Mouse (Mus musculus): Measurements from ENCODE around the gene Cfdp1. TPM values are rescaled to one million over a fixed set of nuclear protein-coding genes. Genes with fewer than 3 reads are reported as not detected.

Cfdp1 gene
- polyA plus RNA-seq (2012; rRNA removed): 60.8 and 65.0 TPM in 2 replicates

GRCm38 (mm10) chr8:111853861-111854501 is at the start of gene Cfdp1:
Gene Cfdp1, minus strand, starts transcription at chr8:111854291.

DNA sequence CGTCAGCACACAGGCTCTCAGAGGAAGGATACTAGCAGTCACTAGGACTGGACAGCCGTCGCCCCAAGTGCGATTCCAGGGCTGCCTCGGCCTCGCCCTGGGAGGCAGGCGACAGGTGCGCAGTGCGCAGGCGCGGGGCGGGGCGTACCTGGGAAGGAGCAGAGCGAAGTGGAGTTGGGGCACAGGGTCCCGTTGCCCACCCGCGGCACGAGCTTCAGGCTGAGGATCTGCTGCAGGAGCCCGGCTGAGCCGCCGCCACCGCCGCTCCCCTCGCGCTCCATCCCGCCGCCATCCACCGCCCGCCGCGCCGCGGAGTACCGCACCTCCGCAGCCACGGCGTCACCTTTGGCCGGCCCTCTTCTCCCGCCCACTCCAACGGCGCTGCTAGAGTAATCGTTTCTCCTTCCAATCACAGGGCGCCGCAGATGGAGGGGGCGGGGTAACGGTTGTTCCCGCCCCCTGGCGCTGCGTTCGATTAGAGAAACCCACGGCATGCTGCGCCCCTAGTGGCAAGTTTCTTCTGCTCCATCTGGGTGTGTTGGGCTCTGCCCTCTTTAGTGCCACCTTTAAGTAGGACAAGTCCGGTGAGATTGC is 22.4 kb upstream of the Cfdp1 start, which contains the start of gene Tmem170:
TSS of gene Tmem170 (minus strand) at position 396 of the 594 bp plus-strand sequence.

GRCm38 (mm10) chr8:111743792-111744696 is 110.0 kb downstream of the Cfdp1 start, which contains the start of gene Bcar1:
Gene Bcar1, minus strand, starts transcription at chr8:111743809.

Other genes starting within 250 kb of the Cfdp1 start
- 0.13 and 0.15 TPM in 2 replicates for gene Ldhd, start 223.9 kb downstream of the Cfdp1 start, polyA plus RNA-seq (2012; rRNA removed)
- 3.7 and 4.2 TPM in 2 replicates for gene Zfp1, start 210.9 kb downstream of the Cfdp1 start, polyA plus RNA-seq (2012; rRNA removed)
- 0.05 and 1.7 TPM in 2 replicates for gene Ctrb1, start 163.3 kb downstream of the Cfdp1 start, polyA plus RNA-seq (2012; rRNA removed)
- 5.1 and 5.6 TPM in 2 replicates for gene Bcar1, start 110.5 kb downstream of the Cfdp1 start, polyA plus RNA-seq (2012; rRNA removed)
- gene Tmem170, start 22.5 kb upstream of the Cfdp1 start, polyA plus RNA-seq (2012; rRNA removed): 2.4 and 2.8 TPM in 2 replicates
- 0.06 TPM in 1 of 2 replicates, not detected in the other for gene Chst5, start 56.2 kb upstream of the Cfdp1 start, polyA plus RNA-seq (2012; rRNA removed)
- 1.3 and 1.5 TPM in 2 replicates for gene Tmem231, start 79.6 kb upstream of the Cfdp1 start, polyA plus RNA-seq (2012; rRNA removed)
- gene Gabarapl2, start 86.4 kb upstream of the Cfdp1 start, polyA plus RNA-seq (2012; rRNA removed): 48.9 and 58.8 TPM in 2 replicates
- gene Adat1, start 138.0 kb upstream of the Cfdp1 start, polyA plus RNA-seq (2012; rRNA removed): 3.2 and 3.5 TPM in 2 replicates
- 58.6 and 65.9 TPM in 2 replicates for gene Kars, start 157.0 kb upstream of the Cfdp1 start, polyA plus RNA-seq (2012; rRNA removed)
- gene Terf2ip, start 157.1 kb upstream of the Cfdp1 start, polyA plus RNA-seq (2012; rRNA removed): 4.1 and 4.5 TPM in 2 replicates
- 0.15 and 0.19 TPM in 2 replicates for gene Gm6793, start 160.7 kb upstream of the Cfdp1 start, polyA plus RNA-seq (2012; rRNA removed)

Data from liver, embryonic 14 days (tissue).